Mouse (Mus musculus) kidney, postnatal 0 days (tissue): ENCODE measurements around the gene Kcne1. TPM values are rescaled to one million over a fixed set of nuclear protein-coding genes. Genes with fewer than 3 reads are reported as not detected.
A peak's percentile ranks its signal among the peaks of the same experiment; 100 is the strongest.

Source experiments
- ATAC-seq: fragments of 200-750 bp; cut with Nextera tagmentation; replicated peaks from 2 replicates; pipeline ENCODE4 v1.8.0; 2017; ENCODE audit warnings: low read depth, moderate number of reproducible peaks, moderate TSS enrichment, moderate library complexity; ENCODE audit not compliant: low FRiP score
- DNase-seq: peaks from one replicate; pipeline ENCODE4 v3.0.0-alpha.2; 2016; ENCODE audit warnings: low spot score
- H3K27ac ChIP-seq: fragments of 300-500 bp; sonication (generic); 2 replicates; pipeline ENCODE4 v1.5.1; 2014; ENCODE audit warnings: mild to moderate bottlenecking
- H3K27me3 ChIP-seq: fragments of 300-500 bp; sonication (generic); 2 replicates; pipeline ENCODE4 v1.6.1; 2014; ENCODE audit warnings: low read length, mixed read lengths; ENCODE audit not compliant: insufficient read depth
- H3K36me3 ChIP-seq: fragments of 300-500 bp; sonication (generic); 2 replicates; pipeline ENCODE4 v1.6.1; 2014; ENCODE audit warnings: low read length, mixed read lengths; ENCODE audit not compliant: insufficient read depth
- H3K4me1 ChIP-seq: fragments of 300-500 bp; sonication (generic); replicated peaks from 2 replicates; pipeline ENCODE4 v1.6.1; 2014; ENCODE audit warnings: antibody characterized with exemption, low read length, mixed read lengths; ENCODE audit not compliant: insufficient read depth
- H3K4me2 ChIP-seq: fragments of 300-500 bp; sonication (generic); 2 replicates; pipeline ENCODE4 v1.6.1; 2014; ENCODE audit warnings: mild to moderate bottlenecking, low read length, moderate library complexity, mixed read lengths
- H3K4me3 ChIP-seq: fragments of 300-500 bp; sonication (generic); replicated peaks from 2 replicates; pipeline ENCODE4 v1.5.1; 2014; ENCODE audit warnings: low read depth, low read length
- H3K9ac ChIP-seq: fragments of 300-500 bp; sonication (generic); 2 replicates; pipeline ENCODE4 v1.6.1; 2014; ENCODE audit warnings: low read depth, low read length
- H3K9me3 ChIP-seq: fragments of 300-500 bp; sonication (generic); replicated peaks from 2 replicates; pipeline ENCODE4 v1.6.1; 2016; ENCODE audit warnings: low read length, inconsistent platforms, mixed read lengths
- CTCF ChIP-seq: IDR thresholded peaks from 2 replicates; pipeline ENCODE4 v1.5.1; 2016; ENCODE audit warnings: antibody characterized with exemption, low read depth, mild to moderate bottlenecking, moderate library complexity
- WGBS: fragments of 180-500 bp; shearing (Covaris S2); extraction: QIAGEN DNeasy Blood & Tissue Kit; methylation state at CpG from one replicate; pipeline ENCODE4 v1.1.7; 2014; 5-methylcytosine and 5-hydroxymethylcytosine counted together
- polyA plus RNA-seq: library from polyadenylated mRNA; unstranded; fragments of >200 nt; fragmentation: Nextera tagmentation; extraction: Ambion mirVana; gene quantifications from 2 replicates; pipeline ENCODE4 v1.2.1, GENCODE M21; 2015

Kcne1 gene
- polyA plus RNA-seq, 1 experiment from 2014 or later = 13.1 TPM

- Histone ChIP-seq H3K4me3 (no peak overlapping the region), H3K4me2 (peak overlapping the region; percentile 25; the same call in 1 of the 2 replicates), H3K9ac (no peak overlapping the region), H3K27ac (no peak overlapping the region), H3K4me1 (0 out of 2 replicates have a peak, but pooled peaks cover 3% of the 10 kb centered on the region), H3K27me3 (no peaks in the 10 kb centered on the region), H3K36me3 (no peaks in the 10 kb centered on the region), H3K9me3 (no peaks in the 10 kb centered on the region)
- peak; percentile 93 for DNase-seq
- TF ChIP-seq CTCF = peak; percentile 97
- WGBS = 6% methylated on average over 9 of the region's 9 CpGs
- peak; percentile 71 for ATAC-seq
These were observed 23.0 kb downstream of the Kcne1 start for GRCm38 (mm10) chr16:92336280-92336679.

DNA sequence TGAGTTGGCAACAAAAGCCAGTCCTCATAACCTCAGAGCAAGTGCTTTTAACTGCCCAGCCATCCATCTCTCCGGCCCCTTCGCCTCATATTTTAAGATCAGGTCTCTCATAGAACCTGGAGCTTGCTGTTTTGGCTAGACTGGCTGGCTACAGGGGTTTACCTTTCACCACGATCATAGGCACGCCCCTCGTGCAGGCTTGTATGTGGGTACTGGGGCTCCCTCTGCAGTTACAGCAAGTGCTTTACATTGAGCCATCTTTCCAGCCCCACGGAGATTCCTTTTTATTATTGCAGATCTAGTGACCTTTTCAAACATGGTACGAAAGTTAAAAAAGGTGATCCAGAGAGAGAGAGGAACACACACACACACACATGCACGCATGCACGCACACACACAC lies 24.7 kb downstream of the Kcne1 start:
- Histone ChIP-seq H3K27ac (no peak overlapping the region), H3K4me2 (no peak overlapping the region), H3K9me3 (no peaks in the 10 kb centered on the region), H3K27me3 (no peaks in the 10 kb centered on the region), H3K36me3 (no peaks in the 10 kb centered on the region), H3K4me3 (no peak overlapping the region), H3K4me1 (no peaks in the 10 kb centered on the region), H3K9ac (no peak overlapping the region)
- WGBS = 55% methylated on average over 9 of the region's 9 CpGs
- ATAC-seq (no peak), DNase-seq (no peak)
- peak; percentile 43; the same call in 1 of the 2 replicates for TF ChIP-seq CTCF

DNA sequence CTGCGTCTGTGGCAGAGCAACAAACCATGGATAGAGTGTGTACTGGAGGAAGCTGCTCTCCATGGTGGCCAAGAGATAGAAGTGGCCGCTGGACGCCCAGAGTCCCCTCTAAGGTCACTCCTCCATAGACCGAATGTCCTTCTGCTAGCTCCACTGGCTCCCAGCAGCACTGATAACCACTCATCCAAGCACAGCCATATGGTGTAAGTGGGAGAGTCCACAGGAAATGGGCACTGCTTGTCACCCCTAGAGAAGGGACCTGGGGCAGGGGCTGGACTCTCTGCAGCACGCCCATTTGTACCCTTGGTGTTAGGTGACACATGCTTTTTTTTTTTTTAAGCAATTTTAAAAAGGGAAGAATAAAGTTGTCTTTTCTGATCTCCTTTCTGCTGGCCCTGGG lies 28.3 kb downstream of the Kcne1 start:
- ATAC-seq (no peak), DNase-seq (no peak)
- no peaks in the 10 kb centered on the region for H3K4me1 ChIP-seq
- no peak overlapping the region for H3K27ac ChIP-seq
- H3K9me3 ChIP-seq = no peaks in the 10 kb centered on the region
- no peak overlapping the region for H3K9ac ChIP-seq
- WGBS = 56% methylated on average over 5 of the region's 5 CpGs
- no peak overlapping the region for H3K4me3 ChIP-seq
- no peaks in the 10 kb centered on the region for H3K36me3 ChIP-seq
- TF ChIP-seq CTCF = no peak
- no peak overlapping the region for H3K4me2 ChIP-seq
- H3K27me3 ChIP-seq = no peaks in the 10 kb centered on the region

DNA sequence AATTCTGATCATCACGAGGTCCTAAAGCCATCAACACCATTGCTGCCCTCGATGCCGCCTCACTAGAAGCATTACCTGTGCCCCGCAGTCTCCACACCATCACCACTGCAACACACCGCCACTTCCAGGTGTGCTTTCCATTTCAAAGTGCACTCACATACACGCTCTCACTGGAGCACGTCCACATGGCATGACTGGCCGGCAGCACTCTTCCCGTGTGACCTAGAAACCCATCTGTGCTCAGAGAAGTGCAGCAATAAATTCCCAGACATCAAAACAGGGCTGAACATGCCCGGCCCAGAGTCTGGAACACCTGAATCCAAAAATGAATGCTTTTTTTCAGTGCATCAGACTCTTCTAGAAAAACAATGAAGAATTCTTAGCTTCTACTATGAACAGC lies 31.4 kb downstream of the Kcne1 start:
- H3K4me3 ChIP-seq = no peak overlapping the region
- H3K36me3 ChIP-seq = no peaks in the 10 kb centered on the region
- H3K9ac ChIP-seq = no peak overlapping the region
- H3K4me2 ChIP-seq = no peak overlapping the region
- H3K9me3 ChIP-seq = no peaks in the 10 kb centered on the region
- DNase-seq = no peak
- ATAC-seq = no peak
- 63% methylated on average over 10 of the region's 10 CpGs for WGBS
- H3K27me3 ChIP-seq = no peaks in the 10 kb centered on the region
- TF ChIP-seq CTCF = no peak
- no peak overlapping the region for H3K27ac ChIP-seq
- no peaks in the 10 kb centered on the region for H3K4me1 ChIP-seq

DNA sequence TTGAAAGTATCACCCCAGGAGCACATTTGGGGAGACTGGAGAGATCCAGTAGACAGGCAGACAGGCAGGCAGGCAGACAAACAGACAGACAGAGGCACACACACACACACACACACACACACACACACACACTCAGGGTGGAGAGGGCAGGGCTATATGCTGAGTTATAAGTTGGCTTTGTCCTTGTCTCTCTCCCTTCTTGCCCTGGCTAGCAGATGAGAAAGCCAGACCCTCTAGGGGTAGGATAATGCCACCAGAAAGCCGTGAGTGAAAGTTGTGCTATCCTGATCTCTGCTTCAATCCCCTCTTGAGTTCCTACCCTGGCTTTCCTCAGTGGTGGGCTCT lies 34.2 kb downstream of the Kcne1 start:
- no peaks in the 10 kb centered on the region for H3K9me3 ChIP-seq
- no peak overlapping the region for H3K4me3 ChIP-seq
- H3K4me2 ChIP-seq = no peak overlapping the region
- TF ChIP-seq CTCF = no peak
- no peaks in the 10 kb centered on the region for H3K4me1 ChIP-seq
- WGBS = 62% methylated on average over 1 of the region's 1 CpGs
- no peak overlapping the region for H3K27ac ChIP-seq
- no peak overlapping the region for H3K9ac ChIP-seq
- DNase-seq (no peak), ATAC-seq (no peak)
- no peaks in the 10 kb centered on the region for H3K36me3 ChIP-seq
- no peaks in the 10 kb centered on the region for H3K27me3 ChIP-seq

DNA sequence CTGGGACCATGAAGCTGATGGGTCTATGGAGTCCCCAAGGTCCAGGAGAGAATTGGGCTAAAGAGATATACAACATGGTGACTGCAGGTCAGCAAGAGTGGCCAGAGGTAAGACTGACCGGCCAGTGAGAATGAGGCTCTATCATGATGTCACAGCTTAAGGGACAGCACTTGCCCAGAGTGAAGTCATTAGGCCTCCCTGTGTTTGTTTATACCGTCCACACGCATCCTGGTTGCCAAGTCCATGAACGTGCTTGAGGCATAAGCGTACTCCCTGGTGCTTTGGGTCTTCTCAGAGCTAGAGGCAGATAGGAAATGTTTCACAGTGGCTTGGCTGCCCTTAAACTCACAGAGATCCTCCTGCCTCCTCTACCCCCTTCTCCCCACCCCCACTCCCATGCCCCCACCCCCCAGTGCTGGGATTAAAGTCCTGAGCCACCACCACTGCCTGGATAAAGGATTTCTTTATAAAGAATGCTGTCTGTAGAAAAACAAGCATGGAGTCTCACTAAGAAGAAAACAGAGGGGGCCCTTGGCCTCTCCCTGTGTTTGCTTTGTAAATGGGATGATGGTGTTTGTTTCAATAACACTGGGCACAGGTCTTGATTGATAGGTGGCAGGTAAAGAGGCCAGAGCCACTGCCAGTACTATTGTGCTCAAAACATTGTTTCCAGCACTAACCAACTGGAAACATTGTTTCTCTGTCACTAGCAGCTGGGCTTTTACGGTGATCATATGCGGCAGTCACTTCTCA lies 34.8 kb downstream of the Kcne1 start:
- Histone ChIP-seq H3K27me3 (no peaks in the 10 kb centered on the region), H3K4me1 (no peaks in the 10 kb centered on the region), H3K4me3 (no peak overlapping the region), H3K9ac (no peak overlapping the region), H3K27ac (no peak overlapping the region), H3K9me3 (no peaks in the 10 kb centered on the region), H3K4me2 (no peak overlapping the region), H3K36me3 (no peaks in the 10 kb centered on the region)
- no peak for ATAC-seq
- 58% methylated on average over 7 of the region's 7 CpGs for WGBS
- TF ChIP-seq CTCF = no peak
- no peak for DNase-seq

DNA sequence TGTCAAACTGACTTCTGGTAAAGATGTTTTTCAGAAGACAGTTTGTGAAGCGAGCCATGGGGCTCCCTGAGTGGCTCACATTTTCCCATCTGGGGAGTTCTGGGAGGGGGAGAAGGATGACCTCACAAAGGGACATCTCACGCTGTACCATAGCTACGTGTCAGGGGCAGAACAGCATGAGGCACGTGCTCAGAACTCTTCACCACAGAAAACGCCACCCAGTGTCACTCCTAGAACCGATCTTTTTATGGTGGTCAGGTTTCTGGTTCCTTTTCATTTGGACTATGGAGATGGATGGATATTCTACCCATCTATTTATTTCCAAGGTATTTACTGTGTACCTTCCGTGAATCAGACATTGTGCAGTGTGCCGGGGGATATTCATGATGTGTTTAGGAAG lies 37.9 kb downstream of the Kcne1 start, which contains the start of gene Fam243:
Gene Fam243 (minus strand): TSS at position 101 of the 400 bp plus-strand sequence.
- Histone ChIP-seq H3K4me3 (no peak within 1 kb of the TSS), H3K27ac (no peak within 1 kb of the TSS), H3K4me2 (no peak within 1 kb of the TSS), H3K9ac (no peak within 1 kb of the TSS), H3K9me3 (no peaks in the 10 kb centered on the region; the same call in 1 of the 2 replicates), H3K4me1 (no peaks in the 10 kb centered on the region), H3K36me3 (no peaks in the 10 kb centered on the region), H3K27me3 (no peaks in the 10 kb centered on the region)
- ATAC-seq (no peak), DNase-seq (no peak)
- 90% methylated on average over 8 of the region's 8 CpGs for WGBS
- no peak for TF ChIP-seq CTCF
